Mouse (Mus musculus) liver, embryonic 13.5 days (tissue): ENCODE results near the gene Gm21874. TPM values are rescaled to one million over a fixed set of nuclear protein-coding genes. Genes with fewer than 3 reads are reported as not detected.
"Not testable (repeated sequence)": the region's sequence is repeated elsewhere in the genome, so short reads cannot be mapped to it uniquely, and the experiment has no call there.

ENCODE experiments used
- ATAC-seq: fragments of 200-750 bp; cut with Nextera tagmentation; 2 replicates; pipeline ENCODE4 v1.8.0; 2017; ENCODE audit warnings: low read depth, mild to moderate bottlenecking, moderate number of reproducible peaks, moderate library complexity
- DNase-seq: peaks from one replicate; pipeline ENCODE4 v3.0.0; 2022
- H3K27ac ChIP-seq: fragments of 300-500 bp; sonication (generic); 2 replicates; pipeline ENCODE4 v1.5.1; 2015; ENCODE audit warnings: moderate library complexity, mild to moderate bottlenecking, inconsistent platforms
- H3K27me3 ChIP-seq: fragments of 300-500 bp; sonication (generic); 2 replicates; pipeline ENCODE4 v1.6.1; 2015; ENCODE audit warnings: mild to moderate bottlenecking, inconsistent platforms
- H3K36me3 ChIP-seq: fragments of 300-500 bp; sonication (generic); 2 replicates; pipeline ENCODE4 v1.6.1; 2015; ENCODE audit warnings: mild to moderate bottlenecking, inconsistent platforms
- H3K4me1 ChIP-seq: fragments of 300-500 bp; sonication (generic); replicated peaks from 2 replicates; pipeline ENCODE4 v1.6.1; 2015; ENCODE audit warnings: inconsistent platforms
- H3K4me2 ChIP-seq: fragments of 300-500 bp; sonication (generic); 2 replicates; pipeline ENCODE4 v1.6.1; 2015; ENCODE audit warnings: inconsistent platforms, mild to moderate bottlenecking, moderate library complexity
- H3K4me3 ChIP-seq: fragments of 300-500 bp; sonication (generic); replicated peaks from 2 replicates; pipeline ENCODE4 v1.5.1; 2015; ENCODE audit warnings: mild to moderate bottlenecking, inconsistent platforms
- H3K9ac ChIP-seq: fragments of 300-500 bp; sonication (generic); 2 replicates; pipeline ENCODE4 v1.6.1; 2015; ENCODE audit warnings: mild to moderate bottlenecking, inconsistent platforms
- H3K9me3 ChIP-seq: fragments of 300-500 bp; sonication (generic); replicated peaks from 2 replicates; pipeline ENCODE4 v1.6.1; 2016; ENCODE audit warnings: inconsistent platforms
- polyA plus RNA-seq: library from polyadenylated mRNA; unstranded; fragments of >200 nt; fragmentation: Nextera tagmentation; extraction: Ambion mirVana; gene quantifications from 2 replicates; pipeline ENCODE4 v1.2.1, GENCODE M21; 2015

Gene Gm21874
- not detected in 2 replicates for polyA plus RNA-seq

- not testable (repeated sequence) for H3K9me3 ChIP-seq, H3K4me1 ChIP-seq, H3K4me3 ChIP-seq, ATAC-seq, H3K9ac ChIP-seq, H3K27me3 ChIP-seq, DNase-seq, H3K4me2 ChIP-seq, H3K27ac ChIP-seq, H3K36me3 ChIP-seq
Observed at GRCm38 (mm10) chrY:9416048-9416447, at the start of gene Gm21874. Gene Gm21874 (minus strand): TSS chrY:9416148.

Other genes with a start within 250 kb of the Gm21874 start
- gene Gm21721, start 214.0 kb downstream of the Gm21874 start, polyA plus RNA-seq: not detected in 2 replicates
- not detected in 2 replicates for gene Gm21812, start 69.0 kb downstream of the Gm21874 start, polyA plus RNA-seq